Mouse (Mus musculus) brain, embryonic 14.5 days (tissue): ENCODE measurements at regions not wholly inside any gene's neighbourhood (a gene's known extent, or its start where the extent isn't known, plus 50 kb on each side); places are given as distances from the start of the nearest gene placed in this dataset.

Experiments used
- CTCF ChIP-seq: fragments of 200-500 bp; IDR thresholded peaks from 2 replicates; pipeline ENCODE4 v1.5.1; 2012; ENCODE audit warnings: inconsistent platforms, mild to moderate bottlenecking, moderate library complexity, borderline replicate concordance; ENCODE audit not compliant: insufficient read depth, insufficient read length; ENCODE audit errors: extremely low read depth
- POLR2A ChIP-seq: fragments of 200-500 bp; IDR thresholded peaks from 2 replicates; pipeline ENCODE4 v1.6.1; 2012; ENCODE audit warnings: mild to moderate bottlenecking, inconsistent platforms, borderline replicate concordance; ENCODE audit not compliant: poor library complexity, insufficient read depth, insufficient read length, severe bottlenecking; ENCODE audit errors: extremely low read depth

DNA sequence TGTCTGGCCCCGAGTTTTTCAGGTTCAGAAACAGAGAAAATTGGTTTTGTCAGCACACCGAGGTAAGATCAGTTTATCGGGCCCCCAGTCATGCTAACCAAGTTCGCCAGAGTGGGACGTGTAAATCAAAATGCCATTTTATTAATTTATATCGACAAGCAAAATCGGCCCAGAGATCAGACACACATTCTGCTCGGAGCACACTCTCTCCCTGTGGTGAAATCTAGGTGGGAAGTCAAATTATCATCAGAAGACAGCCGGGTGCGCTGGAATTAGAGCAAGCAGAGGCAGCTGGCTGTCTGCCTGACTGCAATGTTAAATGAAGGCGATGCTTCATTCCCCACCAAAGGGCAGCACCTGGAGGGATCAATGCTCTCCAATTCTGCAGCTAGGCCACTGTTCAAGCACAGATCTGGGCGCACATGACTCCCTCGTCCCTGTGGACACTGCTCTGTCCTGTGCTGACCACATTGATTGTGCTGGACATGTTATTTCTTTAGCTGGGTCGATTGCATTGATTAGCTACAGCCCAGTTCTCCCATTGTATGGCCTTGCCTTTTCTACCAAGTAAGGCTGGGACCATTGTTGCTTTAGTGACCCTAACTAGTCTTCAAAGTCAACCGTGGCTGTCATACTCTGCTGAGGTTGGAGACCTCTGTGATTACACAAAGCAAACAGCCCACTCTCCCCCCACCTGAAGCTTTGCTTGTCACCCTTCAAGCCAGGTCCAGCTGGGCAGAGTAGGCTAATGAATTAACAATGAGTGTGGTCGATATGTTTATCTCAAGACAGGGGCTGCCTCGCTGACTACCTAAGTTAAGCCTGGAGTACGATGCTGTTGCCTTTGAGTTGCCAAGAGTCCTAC, 677.0 kb upstream of the Gm19410 start:
- TF ChIP-seq CTCF = no peak
- no peak for TF ChIP-seq POLR2A
